Mouse (Mus musculus) testis, postnatal 10 days (tissue): ENCODE measurements around the gene Slc25a22.
A peak's percentile ranks its signal among the peaks of the same experiment; 100 is the strongest.
"Not testable (repeated sequence)": the region's sequence is repeated elsewhere in the genome, so short reads cannot be mapped to it uniquely, and the experiment has no call there.

ENCODE experiments used
- DNase-seq: peaks from one replicate; pipeline ENCODE4 v3.0.0; 2021; ENCODE audit warnings: low spot score

Gene Slc25a22

GRCm38 (mm10) chr7:141413809-141414584 lies 23.7 kb downstream of the Slc25a22 start, which contains the start of gene Gatd1:
TSS of gene Gatd1 (minus strand) at chr7:141414136.
- peak; percentile 100 for DNase-seq

GRCm38 (mm10) chr7:141413331-141413730 lies 24.4 kb downstream of the Slc25a22 start:
- DNase-seq = no peak

GRCm38 (mm10) chr7:141411667-141412066 lies 26.0 kb downstream of the Slc25a22 start:
- DNase-seq = no peak

- DNase-seq = no peak
Measured at GRCm38 (mm10) chr7:141410631-141411030, 27.1 kb downstream of the Slc25a22 start.

- peak; percentile 92 for DNase-seq
Measured at GRCm38 (mm10) chr7:141408833-141409232, 28.9 kb downstream of the Slc25a22 start.

- DNase-seq = not testable (repeated sequence)
Measured at GRCm38 (mm10) chr7:141407670-141408069, 30.0 kb downstream of the Slc25a22 start.

GRCm38 (mm10) chr7:141405466-141405865 lies 32.2 kb downstream of the Slc25a22 start:
- no peak for DNase-seq

GRCm38 (mm10) chr7:141403305-141403704 lies 34.4 kb downstream of the Slc25a22 start:
- peak; percentile 80 for DNase-seq

GRCm38 (mm10) chr7:141395348-141395747 lies 42.3 kb downstream of the Slc25a22 start:
- DNase-seq = no peak

GRCm38 (mm10) chr7:141394771-141395170 lies 42.9 kb downstream of the Slc25a22 start:
- peak; percentile 91 for DNase-seq

- no peak for DNase-seq
Measured at GRCm38 (mm10) chr7:141394158-141394557, 43.5 kb downstream of the Slc25a22 start.

- no peak for DNase-seq
Measured at GRCm38 (mm10) chr7:141392552-141393222, 45.0 kb downstream of the Slc25a22 start.

GRCm38 (mm10) chr7:141391625-141392551 lies 45.8 kb downstream of the Slc25a22 start, which contains the start of gene Taldo1:
TSS of gene Taldo1 (plus strand) at chr7:141392199.
- DNase-seq = peak; percentile 99

- DNase-seq = no peak
Measured at GRCm38 (mm10) chr7:141390326-141391259, 47.1 kb downstream of the Slc25a22 start.

- DNase-seq = no peak
Measured at GRCm38 (mm10) chr7:141388487-141389109, 49.1 kb downstream of the Slc25a22 start.

- no peak for DNase-seq
Measured at GRCm38 (mm10) chr7:141387807-141388486, 49.7 kb downstream of the Slc25a22 start.

GRCm38 (mm10) chr7:141381068-141381835 lies 56.4 kb downstream of the Slc25a22 start:
- DNase-seq = no peak
